Mouse (Mus musculus): Measurements from ENCODE around the gene Gm9964.
A peak's percentile ranks its signal among the peaks of the same experiment; 100 is the strongest.
"Not testable (repeated sequence)": the region's sequence is repeated elsewhere in the genome, so short reads cannot be mapped to it uniquely, and the experiment has no call there.

Gene Gm9964

GRCm38 (mm10) chr11:79299719-79300431 is 3.2 kb upstream of the Gm9964 start:
- DNase-seq (ENCODE audit: low spot score in 2 of 2): no peak

- DNase-seq (ENCODE audit: low spot score in 2 of 2): peak in 1 of 2 experiments; percentile 52
Observed at GRCm38 (mm10) chr11:79296167-79296566, 539 bp downstream of the Gm9964 start.

GRCm38 (mm10) chr11:79293971-79294370 is 2.7 kb downstream of the Gm9964 start:
- DNase-seq (ENCODE audit: low spot score in 2 of 2): no peak

GRCm38 (mm10) chr11:79293025-79293424 is 3.7 kb downstream of the Gm9964 start:
- no peak for DNase-seq (ENCODE audit: low spot score in 2 of 2)

GRCm38 (mm10) chr11:79292130-79292529 is 4.6 kb downstream of the Gm9964 start:
- no peak for DNase-seq (ENCODE audit: low spot score in 2 of 2)

- DNase-seq (ENCODE audit: low spot score in 2 of 2): no peak
Observed at GRCm38 (mm10) chr11:79291651-79292050, 5.1 kb downstream of the Gm9964 start.

GRCm38 (mm10) chr11:79290473-79290872 is 6.2 kb downstream of the Gm9964 start:
- no peak for DNase-seq (ENCODE audit: low spot score in 2 of 2)

- DNase-seq (ENCODE audit: low spot score in 2 of 2): no peak
Observed at GRCm38 (mm10) chr11:79288913-79289640, 7.6 kb downstream of the Gm9964 start.

- DNase-seq (ENCODE audit: low spot score in 2 of 2): no peak
Observed at GRCm38 (mm10) chr11:79288278-79288843, 8.3 kb downstream of the Gm9964 start.

GRCm38 (mm10) chr11:79287447-79287846 is 9.3 kb downstream of the Gm9964 start:
- DNase-seq (ENCODE audit: low spot score in 2 of 2): no peak

GRCm38 (mm10) chr11:79286305-79286799 is 10.4 kb downstream of the Gm9964 start:
- no peak for DNase-seq (ENCODE audit: low spot score in 2 of 2)

GRCm38 (mm10) chr11:79283350-79284030 is 13.2 kb downstream of the Gm9964 start:
- DNase-seq (ENCODE audit: low spot score in 2 of 2): no peak

- no peak for DNase-seq (ENCODE audit: low spot score in 2 of 2)
Observed at GRCm38 (mm10) chr11:79281396-79281795, 15.3 kb downstream of the Gm9964 start.

- DNase-seq (ENCODE audit: low spot score in 2 of 2): no peak
Observed at GRCm38 (mm10) chr11:79279732-79280405, 16.8 kb downstream of the Gm9964 start.

- DNase-seq (ENCODE audit: low spot score in 2 of 2): no peak
Observed at GRCm38 (mm10) chr11:79273757-79274156, 22.9 kb downstream of the Gm9964 start.

- no peak for DNase-seq (ENCODE audit: low spot score in 2 of 2)
Observed at GRCm38 (mm10) chr11:79273039-79273438, 23.7 kb downstream of the Gm9964 start.

- peak in 1 of 2 experiments; percentile 25 for DNase-seq (ENCODE audit: low spot score in 2 of 2)
Observed at GRCm38 (mm10) chr11:79267171-79267570, 29.5 kb downstream of the Gm9964 start.

- no peak for DNase-seq (ENCODE audit: low spot score in 2 of 2)
Observed at GRCm38 (mm10) chr11:79264376-79264775, 32.3 kb downstream of the Gm9964 start.

GRCm38 (mm10) chr11:79260126-79260525 is 36.6 kb downstream of the Gm9964 start:
- DNase-seq (ENCODE audit: low spot score in 2 of 2): not testable (repeated sequence)

GRCm38 (mm10) chr11:79258738-79259137 is 38.0 kb downstream of the Gm9964 start:
- DNase-seq (ENCODE audit: low spot score in 2 of 2): no peak

GRCm38 (mm10) chr11:79254391-79255098 is 42.2 kb downstream of the Gm9964 start, which contains the start of gene Wsb1:
Wsb1 (minus strand) TSS chr11:79254671.
- DNase-seq (ENCODE audit: low spot score in 2 of 2): peak; percentile 84 to 93

All from thymus, postnatal 10 days (tissue).